In genomic region chr14:122363156-122363555, GRCm38 (mm10) we compare ENCODE assay signal across 29 mouse cellular contexts.
A peak's percentile ranks its signal among the peaks of the same experiment; 100 is the strongest.
DNase-seq lines count a peak whose midpoint lies in the region; ATAC-seq and TF ChIP-seq lines count a peak whose summit lies in the region.
"Had no signal": no experiment of that assay in that cellular context is flagged by ENCODE, and none has a peak within 500 bp of the region (broad histone marks: within the 10 kb centered on the region; RNA-seq: fewer than 3 reads in every experiment).

No protein-coding gene starts in this region.

- no peaks in the 10 kb centered on the region for H3K9me3 ChIP-seq in heart, embryonic 11.5 days (replicated peaks; ENCODE audit: control insufficient read depth, low read length)
- H3K9me3 ChIP-seq in kidney, embryonic 16.5 days (ENCODE audit: low read length), result no peaks in the 10 kb centered on the region
- H3K9me3 ChIP-seq in ES-Bruce4 (replicated peaks; ENCODE audit: control insufficient read depth, insufficient read depth, low read length, poor library complexity, severe bottlenecking), result no peaks in the 10 kb centered on the region
- H3K9me3 ChIP-seq: embryonic facial prominence, embryonic 12.5 days; embryonic facial prominence, embryonic 15.5 days; forebrain, embryonic 12.5 days; G1E; heart, embryonic 12.5 days; heart, embryonic 15.5 days; hindbrain, embryonic 10.5 days; hindbrain, embryonic 13.5 days had no signal

- H3K4me2 ChIP-seq in heart, embryonic 11.5 days, result no peak overlapping the region
- no peak overlapping the region for H3K4me2 ChIP-seq in kidney, embryonic 16.5 days (replicated peaks; ENCODE audit: low read depth, low read length)
- H3K4me2 ChIP-seq: embryonic facial prominence, embryonic 12.5 days; embryonic facial prominence, embryonic 15.5 days; forebrain, embryonic 12.5 days; heart, embryonic 12.5 days; heart, embryonic 15.5 days; hindbrain, embryonic 13.5 days had no signal

- TF ChIP-seq EP300 in ES-Bruce4 (IDR thresholded peaks at IDR 0.05; ENCODE audit: insufficient read depth, low read depth, low read length), result 0 out of 2 replicates have a peak, but pooled peaks have one; percentile 41

- no peaks in the 10 kb centered on the region for H3K4me1 ChIP-seq in heart, embryonic 11.5 days (ENCODE audit: control insufficient read depth, insufficient read depth, low read length)
- H3K4me1 ChIP-seq in kidney, embryonic 16.5 days (ENCODE audit: insufficient read depth, low read length), result peaks cover 9% of the 10 kb centered on the region; the same call in 1 of the 2 replicates
- H3K4me1 ChIP-seq in ES-Bruce4 (ENCODE audit: control insufficient read depth, insufficient read depth, low read length), result peaks cover 2% of the 10 kb centered on the region
- H3K4me1 ChIP-seq: embryonic facial prominence, embryonic 12.5 days; embryonic facial prominence, embryonic 15.5 days; heart, embryonic 12.5 days; heart, embryonic 15.5 days had no signal

- no peak for TF ChIP-seq CTCF in ES-Bruce4 (IDR thresholded peaks at IDR 0.05; ENCODE audit: low read depth, low read length)

- no peak overlapping the region for H3K4me3 ChIP-seq in heart, embryonic 11.5 days (ENCODE audit: low read depth, low read length)
- no peak overlapping the region for H3K4me3 ChIP-seq in kidney, embryonic 16.5 days (ENCODE audit: low read length)
- H3K4me3 ChIP-seq in ES-Bruce4 (ENCODE audit: low read depth, low read length), result no peak overlapping the region
- H3K4me3 ChIP-seq: embryonic facial prominence, embryonic 12.5 days; embryonic facial prominence, embryonic 15.5 days; forebrain, embryonic 12.5 days; heart, embryonic 12.5 days; heart, embryonic 15.5 days; hindbrain, embryonic 10.5 days; hindbrain, embryonic 13.5 days had no signal

- DNase-seq in heart, adult 11 months, result peak; percentile 61
- DNase-seq in kidney, adult 18-20 months, result no peak
- no peak for DNase-seq in ovary, postnatal 14 days (ENCODE audit: low spot score)
- DNase-seq in thymus, postnatal 14 days, result no peak
- DNase-seq: adrenal gland, adult 2 months; adrenal gland, postnatal 14 days; B cell, adult 2 months; cerebellum, adult 11 months; cerebellum, adult 9-11 months; gastrocnemius, postnatal 10 days; gastrocnemius, postnatal 36 days; heart, postnatal 10 days; heart, postnatal 36 days had no signal

- H3K36me3 ChIP-seq in heart, embryonic 11.5 days (ENCODE audit: control insufficient read depth, insufficient read depth, low read length), result no peaks in the 10 kb centered on the region
- no peaks in the 10 kb centered on the region for H3K36me3 ChIP-seq in kidney, embryonic 16.5 days (ENCODE audit: insufficient read depth, low read length)
- H3K36me3 ChIP-seq in ES-Bruce4 (ENCODE audit: control insufficient read depth, insufficient read depth, low read length, poor library complexity, severe bottlenecking), result no peaks in the 10 kb centered on the region
- H3K36me3 ChIP-seq: embryonic facial prominence, embryonic 12.5 days; embryonic facial prominence, embryonic 15.5 days; forebrain, embryonic 12.5 days; heart, embryonic 12.5 days; heart, embryonic 15.5 days; hindbrain, embryonic 10.5 days; hindbrain, embryonic 13.5 days had no signal

- no peak for TF ChIP-seq POLR2A in ES-Bruce4 (IDR thresholded peaks at IDR 0.05; ENCODE audit: insufficient read depth, low read length)

- ATAC-seq in heart, embryonic 11.5 days (replicated peaks; ENCODE audit: insufficient number of reproducible peaks, low FRiP score, low TSS enrichment), result no peak
- peak; percentile 62; the same call in 1 of the 2 replicates for ATAC-seq in kidney, embryonic 16.5 days (ENCODE audit: low FRiP score, low TSS enrichment)
- ATAC-seq: forebrain, embryonic 16.5 days; hindbrain, embryonic 16.5 days; inflammation-experienced regulatory T-cells, adult 6 months; Patski had no signal

- H3K27ac ChIP-seq in heart, embryonic 11.5 days (ENCODE audit: low read depth, low read length), result no peak overlapping the region
- no peak overlapping the region for H3K27ac ChIP-seq in kidney, embryonic 16.5 days (ENCODE audit: low read length)
- H3K27ac ChIP-seq in ES-Bruce4 (ENCODE audit: insufficient read depth, low read length), result no peak overlapping the region
- H3K27ac ChIP-seq: embryonic facial prominence, embryonic 12.5 days; embryonic facial prominence, embryonic 15.5 days; forebrain, embryonic 12.5 days; heart, embryonic 15.5 days; hindbrain, embryonic 10.5 days; hindbrain, embryonic 13.5 days had no signal

- 24% methylated on average over 6 of the region's 6 CpGs for WGBS in heart, embryonic 11.5 days (ENCODE audit: insufficient replicate concordance)
- WGBS in kidney, embryonic 16.5 days, result 12% methylated on average over 6 of the region's 6 CpGs

- H3K27me3 ChIP-seq in heart, embryonic 11.5 days (ENCODE audit: control insufficient read depth, insufficient read depth, low read length), result no peaks in the 10 kb centered on the region; the same call in 1 of the 2 replicates
- no peaks in the 10 kb centered on the region for H3K27me3 ChIP-seq in kidney, embryonic 16.5 days (ENCODE audit: insufficient read depth, low read length)
- H3K27me3 ChIP-seq in ES-Bruce4 (ENCODE audit: control insufficient read depth, insufficient read depth, low read length, poor library complexity, severe bottlenecking), result no peaks in the 10 kb centered on the region
- H3K27me3 ChIP-seq: CH12.LX; heart, embryonic 15.5 days; Patski had no signal

- no peak overlapping the region for H3K9ac ChIP-seq in heart, embryonic 11.5 days (ENCODE audit: low read depth, low read length)
- H3K9ac ChIP-seq in kidney, embryonic 16.5 days (replicated peaks; ENCODE audit: low read length), result no peak overlapping the region
- no peak overlapping the region for H3K9ac ChIP-seq in ES-Bruce4 (ENCODE audit: low read depth, poor library complexity, severe bottlenecking)
- H3K9ac ChIP-seq: embryonic facial prominence, embryonic 12.5 days; embryonic facial prominence, embryonic 15.5 days; forebrain, embryonic 12.5 days; heart, embryonic 12.5 days; heart, embryonic 15.5 days; hindbrain, embryonic 13.5 days had no signal
